Mouse (Mus musculus) myocyte (in vitro differentiated cells): ENCODE measurements around the gene Tesmin. TPM values are rescaled to one million over a fixed set of nuclear protein-coding genes. Genes with fewer than 3 reads are reported as not detected.

Experiments
- H3K27me3 ChIP-seq: one replicate; pipeline ENCODE4 v1.6.1; 2011; ENCODE audit not compliant: control insufficient read depth, insufficient read depth, insufficient read length
- H3K36me3 ChIP-seq: one replicate; pipeline ENCODE4 v1.6.1; 2011; ENCODE audit not compliant: control insufficient read depth, insufficient read depth
- H3K4me2 ChIP-seq: one replicate; pipeline ENCODE4 v1.6.1; 2011; ENCODE audit warnings: low read depth, control low read depth
- H3K4me3 ChIP-seq: one replicate; pipeline ENCODE4 v1.5.1; 2011; ENCODE audit warnings: mild to moderate bottlenecking, control low read depth, moderate library complexity
- H3K79me2 ChIP-seq: one replicate; pipeline ENCODE4 v1.6.1; 2011; ENCODE audit not compliant: control insufficient read depth, insufficient read depth
- H3ac ChIP-seq: one replicate; pipeline ENCODE4 v1.6.1; 2011; ENCODE audit not compliant: control insufficient read depth, insufficient read length
- CEBPB ChIP-seq: IDR thresholded peaks from 2 replicates; pipeline ENCODE4 v1.6.1; 2011; ENCODE audit warnings: mild to moderate bottlenecking, moderate library complexity; ENCODE audit not compliant: poor library complexity, insufficient read depth, severe bottlenecking
- E2F4 ChIP-seq: IDR thresholded peaks from one replicate; pipeline ENCODE4 v1.6.1; 2011; ENCODE audit warnings: mild to moderate bottlenecking, control low read depth, moderate library complexity; ENCODE audit not compliant: insufficient read depth
- MAX ChIP-seq: IDR thresholded peaks from one replicate; pipeline ENCODE4 v1.6.1; 2011; ENCODE audit warnings: low read depth, mild to moderate bottlenecking, control low read depth
- MYOD1 ChIP-seq, 3 experiments: IDR thresholded peaks; one replicate each; pipeline ENCODE4 v1.6.1; 2011; ENCODE audit warnings: control low read depth in 2 of 3, low read depth in 2 of 3, mild to moderate bottlenecking in 2 of 3, moderate library complexity in 1 of 3; ENCODE audit not compliant: insufficient read length in 2 of 3, control insufficient read depth in 1 of 3
- MYOG ChIP-seq, 3 experiments: IDR thresholded peaks; one replicate each; pipeline ENCODE4 v1.6.1; 2011; ENCODE audit warnings: control low read depth in 2 of 3, low read depth in 2 of 3, mild to moderate bottlenecking in 2 of 3; ENCODE audit not compliant: insufficient read length in 2 of 3, control insufficient read depth in 1 of 3, insufficient read depth in 1 of 3
- POLR2A ChIP-seq: IDR thresholded peaks from one replicate; pipeline ENCODE4 v1.6.1; 2011; ENCODE audit warnings: low read depth, mild to moderate bottlenecking, control low read depth, moderate library complexity; ENCODE audit not compliant: insufficient read length
- POLR2AphosphoS2 ChIP-seq: IDR thresholded peaks from one replicate; pipeline ENCODE4 v1.6.1; 2011; ENCODE audit warnings: low read depth, control low read depth; ENCODE audit not compliant: insufficient read length
- REST ChIP-seq: IDR thresholded peaks from one replicate; pipeline ENCODE4 v1.6.1; 2011; ENCODE audit warnings: mild to moderate bottlenecking, control low read depth, moderate library complexity; ENCODE audit not compliant: insufficient read depth, insufficient read length
- SRF ChIP-seq: IDR thresholded peaks from one replicate; pipeline ENCODE4 v1.6.1; 2011; ENCODE audit warnings: low read depth; ENCODE audit not compliant: control insufficient read depth, insufficient read length
- TCF12 ChIP-seq: IDR thresholded peaks from one replicate; pipeline ENCODE4 v1.6.1; 2011; ENCODE audit warnings: mild to moderate bottlenecking, control low read depth; ENCODE audit not compliant: poor library complexity, insufficient read depth, severe bottlenecking
- TCF3 ChIP-seq: IDR thresholded peaks from one replicate; pipeline ENCODE4 v1.6.1; 2011; ENCODE audit warnings: low read depth, control low read depth; ENCODE audit not compliant: insufficient read length
- USF1 ChIP-seq: IDR thresholded peaks from one replicate; pipeline ENCODE4 v1.6.1; 2011; ENCODE audit warnings: low read depth, mild to moderate bottlenecking, control low read depth, moderate library complexity
- polyA plus RNA-seq: library from polyadenylated mRNA; unstranded; fragments of >200 nt; fragmentation: generic; extraction: Trizol; gene quantifications from one replicate; pipeline ENCODE4 v1.2.1, GENCODE M21; 2012; ENCODE audit warnings: missing spikeins

Gene Tesmin
- polyA plus RNA-seq, 1 experiment, result 0.19 TPM

DNA sequence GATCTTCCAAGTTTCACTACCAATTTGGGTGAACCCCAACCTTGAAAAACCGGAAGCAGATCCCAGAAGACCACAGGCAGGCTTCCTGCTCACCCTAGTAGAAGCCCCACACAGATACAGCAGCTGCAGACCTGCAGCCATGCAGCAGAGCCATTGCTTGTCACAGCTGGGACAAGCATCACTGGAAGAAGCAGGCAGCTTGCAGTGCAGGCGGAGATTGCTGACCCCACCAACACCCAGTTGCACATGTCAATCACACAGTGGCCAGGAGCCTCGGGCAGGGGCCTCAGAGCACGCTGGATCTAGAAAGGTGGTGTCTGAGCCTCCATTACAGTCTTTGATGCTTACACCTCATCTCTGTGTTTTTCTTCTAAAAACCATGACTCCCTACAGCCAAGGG is 45.5 kb downstream of the Tesmin start:
- TF ChIP-seq CEBPB, result no peak
- TF ChIP-seq POLR2A, result no peak
- no peak for TF ChIP-seq MAX
- peak in 2 of 3 experiments; percentile 93 to 96 for TF ChIP-seq MYOD1 (IDR thresholded peaks at IDR 0.05; ENCODE audit: control insufficient read depth in 1 of 3, insufficient read length in 2 of 3, low read depth in 2 of 3)
- no peak for TF ChIP-seq USF1
- no peak for TF ChIP-seq TCF12
- TF ChIP-seq REST, result no peak
- no peak for TF ChIP-seq E2F4
- TF ChIP-seq TCF3, result peak; percentile 62
- no peak for TF ChIP-seq SRF
- TF ChIP-seq MYOG (IDR thresholded peaks at IDR 0.05; ENCODE audit: control insufficient read depth in 1 of 3, insufficient read depth in 1 of 3, insufficient read length in 2 of 3, low read depth in 2 of 3), result peak in 2 of 3 experiments; percentile 75 to 83
- TF ChIP-seq POLR2AphosphoS2, result no peak
- Histone ChIP-seq H3K4me2 (peak overlapping the region; percentile 10), H3K4me3 (no peak overlapping the region), H3K27me3 (peaks cover 10% of the 10 kb centered on the region), H3ac (no peak overlapping the region), H3K79me2 (no peaks in the 10 kb centered on the region), H3K36me3 (no peaks in the 10 kb centered on the region)

DNA sequence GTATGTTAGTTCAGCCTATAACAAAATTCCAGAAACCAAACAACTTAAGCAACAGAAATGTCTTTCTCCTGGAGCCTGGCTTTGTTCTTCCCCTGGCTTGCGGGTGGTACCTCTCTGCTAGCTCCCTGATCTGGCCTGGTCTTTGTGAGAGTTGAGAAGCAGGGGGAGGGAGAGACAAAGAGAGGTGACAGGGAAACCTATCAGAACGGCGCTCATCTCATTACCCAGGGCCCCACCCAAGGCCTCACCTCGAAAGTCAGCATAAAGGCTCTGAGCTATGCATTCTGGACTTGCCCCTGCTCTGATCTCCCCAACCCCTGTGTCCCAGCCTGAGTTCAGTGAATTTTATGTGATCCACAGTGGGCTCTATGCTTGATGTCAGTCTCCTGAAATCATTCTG is 46.0 kb downstream of the Tesmin start:
- H3K27me3 ChIP-seq, result peaks cover 12% of the 10 kb centered on the region
- no peak overlapping the region for H3ac ChIP-seq
- no peak overlapping the region for H3K4me2 ChIP-seq
- no peaks in the 10 kb centered on the region for H3K36me3 ChIP-seq
- no peaks in the 10 kb centered on the region for H3K79me2 ChIP-seq
- TF ChIP-seq REST, result no peak
- no peak for TF ChIP-seq E2F4
- TF ChIP-seq POLR2A, result no peak
- no peak for TF ChIP-seq CEBPB
- TF ChIP-seq TCF3, result no peak
- TF ChIP-seq TCF12, result no peak
- no peak for TF ChIP-seq MYOG (IDR thresholded peaks at IDR 0.05; ENCODE audit: control insufficient read depth in 1 of 3, insufficient read depth in 1 of 3, insufficient read length in 2 of 3, low read depth in 2 of 3)
- TF ChIP-seq MAX, result no peak
- no peak for TF ChIP-seq MYOD1 (IDR thresholded peaks at IDR 0.05; ENCODE audit: control insufficient read depth in 1 of 3, insufficient read length in 2 of 3, low read depth in 2 of 3)
- no peak for TF ChIP-seq USF1
- no peak for TF ChIP-seq POLR2AphosphoS2
- TF ChIP-seq SRF, result no peak
- H3K4me3 ChIP-seq, result no peak overlapping the region

DNA sequence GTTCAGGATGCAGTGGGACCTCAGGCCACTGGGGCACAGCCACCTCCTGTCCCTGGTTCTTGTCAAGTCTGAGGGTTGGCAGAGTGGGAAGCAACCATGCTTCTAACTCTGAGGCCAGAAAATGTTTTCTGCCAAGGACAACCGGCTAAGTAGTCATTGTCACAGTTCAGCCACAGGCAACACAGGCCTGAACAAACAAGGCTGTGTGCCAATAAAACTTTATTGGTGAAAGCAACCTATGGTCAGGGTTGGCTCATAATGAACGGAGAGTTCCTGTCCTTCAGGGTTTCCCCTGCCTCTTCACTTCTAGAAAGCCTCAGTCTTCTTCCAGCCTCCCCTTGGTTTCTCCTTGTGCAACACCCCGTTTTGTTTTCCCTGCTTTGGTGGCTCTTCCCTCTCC is 47.2 kb downstream of the Tesmin start:
- Histone ChIP-seq H3K4me2 (no peak overlapping the region), H3K79me2 (no peaks in the 10 kb centered on the region), H3K27me3 (peaks cover 19% of the 10 kb centered on the region), H3K4me3 (no peak overlapping the region), H3ac (no peak overlapping the region), H3K36me3 (no peaks in the 10 kb centered on the region)
- TF ChIP-seq MAX (no peak), POLR2A (no peak), CEBPB (no peak), SRF (no peak), MYOD1 (IDR thresholded peaks at IDR 0.05; ENCODE audit: control insufficient read depth in 1 of 3, insufficient read length in 2 of 3, low read depth in 2 of 3) (no peak), REST (no peak), POLR2AphosphoS2 (no peak), E2F4 (no peak), TCF3 (no peak), MYOG (IDR thresholded peaks at IDR 0.05; ENCODE audit: control insufficient read depth in 1 of 3, insufficient read depth in 1 of 3, insufficient read length in 2 of 3, low read depth in 2 of 3) (no peak), USF1 (no peak), TCF12 (no peak)

DNA sequence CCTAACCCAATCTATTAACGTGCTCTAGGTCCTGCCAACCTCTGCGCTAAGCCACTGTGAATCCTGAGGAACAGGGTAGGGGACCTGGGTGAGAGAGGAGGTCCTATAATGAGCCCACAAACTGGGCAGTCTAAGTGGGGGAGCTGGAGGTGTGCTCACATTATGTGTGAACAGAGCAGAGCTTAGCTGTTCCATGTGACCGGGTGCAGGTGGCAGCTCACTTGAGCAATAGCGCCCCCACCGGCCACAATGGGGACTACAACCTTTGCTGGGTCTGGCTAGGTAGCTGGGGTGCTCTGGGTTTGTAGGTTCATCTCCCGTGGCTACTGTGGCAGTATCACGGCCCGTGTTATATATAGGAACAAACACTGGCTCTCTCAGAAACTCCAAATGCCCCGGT is 48.2 kb downstream of the Tesmin start:
- Histone ChIP-seq H3K4me3 (no peak overlapping the region), H3ac (no peak overlapping the region), H3K79me2 (no peaks in the 10 kb centered on the region), H3K4me2 (no peak overlapping the region), H3K27me3 (peaks cover 19% of the 10 kb centered on the region), H3K36me3 (no peaks in the 10 kb centered on the region)
- TF ChIP-seq SRF (no peak), TCF12 (no peak), TCF3 (no peak), USF1 (no peak), REST (no peak), MYOG (IDR thresholded peaks at IDR 0.05; ENCODE audit: control insufficient read depth in 1 of 3, insufficient read depth in 1 of 3, insufficient read length in 2 of 3, low read depth in 2 of 3) (no peak), MYOD1 (IDR thresholded peaks at IDR 0.05; ENCODE audit: control insufficient read depth in 1 of 3, insufficient read length in 2 of 3, low read depth in 2 of 3) (no peak), CEBPB (no peak), POLR2AphosphoS2 (no peak), E2F4 (no peak), POLR2A (no peak), MAX (no peak)
